Mouse (Mus musculus) lung, adult 2 months (tissue): ENCODE data around the gene Nfix.

Experiments used
- CTCF ChIP-seq: fragments of 200-500 bp; IDR thresholded peaks from 2 replicates; pipeline ENCODE4 v1.5.1; 2011; ENCODE audit warnings: mild to moderate bottlenecking, low read length, control low read depth; ENCODE audit not compliant: insufficient read depth
- POLR2A ChIP-seq: fragments of 200-500 bp; IDR thresholded peaks from 2 replicates; pipeline ENCODE4 v1.6.1; 2011; ENCODE audit warnings: low read depth, mild to moderate bottlenecking, control low read depth, low read length, borderline replicate concordance; ENCODE audit errors: extremely low read depth

DNA sequence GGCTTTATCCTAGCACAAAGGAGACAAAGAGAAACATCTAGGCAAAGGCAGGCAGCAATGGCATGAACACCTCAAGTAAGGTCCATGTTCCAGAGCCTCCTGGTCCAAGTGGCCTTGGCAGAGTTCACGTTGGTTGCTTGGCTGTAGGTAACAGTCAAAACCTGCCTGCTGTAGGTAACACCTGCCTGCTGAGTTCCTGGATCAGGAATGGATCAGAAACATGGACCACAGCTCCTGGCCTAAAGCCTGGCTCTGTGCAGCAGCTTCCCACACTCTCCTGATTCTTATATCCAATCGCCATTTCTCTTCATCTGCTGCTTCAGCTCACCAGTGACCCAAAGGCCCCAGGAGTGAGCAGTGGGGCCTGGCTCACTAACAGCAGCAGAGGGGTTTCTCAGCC is 65.5 kb downstream of the Nfix start:
- TF ChIP-seq POLR2A (no peak), CTCF (no peak)
